Mouse (Mus musculus) stomach, adult 2 months (tissue): ENCODE data around the gene Arhgef11. TPM values are rescaled to one million over a fixed set of nuclear protein-coding genes. Genes with fewer than 3 reads are reported as not detected.

Experiments
- polyA plus RNA-seq: library from polyadenylated mRNA; depleted of rRNA; stranded (reverse); fragments of >200 nt; gene quantifications from 2 replicates; pipeline ENCODE4 v1.2.3, GENCODE M21; 2012; rRNA removed

Arhgef11 gene
- 10.4 and 13.9 TPM in 2 replicates for polyA plus RNA-seq

GRCm38 (mm10) chr3:87616957-87617810 is at the start of gene Arhgef11:
Gene Arhgef11, plus strand, starts transcription at chr3:87617559.

GRCm38 (mm10) chr3:87748431-87748830 is 131.1 kb downstream of the Arhgef11 start, which contains the start of gene Lrrc71:
Gene Lrrc71, minus strand, starts transcription at chr3:87748625.

Other genes with a start within 250 kb of the Arhgef11 start
- gene Fcrl1, start 241.2 kb upstream of the Arhgef11 start, polyA plus RNA-seq: 0.04 and 0.08 TPM in 2 replicates
- not detected in 2 replicates for gene Fcrl5, start 181.8 kb upstream of the Arhgef11 start, polyA plus RNA-seq
- gene Etv3, start 92.2 kb upstream of the Arhgef11 start, polyA plus RNA-seq: 5.8 and 6.4 TPM in 2 replicates
- gene Lrrc71, start 131.1 kb downstream of the Arhgef11 start, polyA plus RNA-seq: 0.02 and 0.14 TPM in 2 replicates
- 0.17 and 0.20 TPM in 2 replicates for gene Ntrk1, start 177.6 kb downstream of the Arhgef11 start, polyA plus RNA-seq
- gene Insrr, start 179.4 kb downstream of the Arhgef11 start, polyA plus RNA-seq: 1.6 and 2.7 TPM in 2 replicates
- gene Pear1, start 206.7 kb downstream of the Arhgef11 start, polyA plus RNA-seq: 11.8 and 12.6 TPM in 2 replicates
- gene Sh2d2a, start 229.2 kb downstream of the Arhgef11 start, polyA plus RNA-seq: 0.16 and 0.45 TPM in 2 replicates